Mouse (Mus musculus) limb, embryonic 12.5 days (tissue): Measurements from ENCODE around the gene Ankmy1. TPM values are rescaled to one million over a fixed set of nuclear protein-coding genes. Genes with fewer than 3 reads are reported as not detected.

Experiments
- ATAC-seq: fragments of 200-750 bp; cut with Nextera tagmentation; 2 replicates; pipeline ENCODE4 v1.8.0; 2017; ENCODE audit warnings: low read depth, moderate TSS enrichment; ENCODE audit not compliant: insufficient number of reproducible peaks, insufficient read depth, low FRiP score, low TSS enrichment
- H3K27ac ChIP-seq: fragments of 300-500 bp; sonication (generic); 2 replicates; pipeline ENCODE4 v1.5.1; 2016; ENCODE audit warnings: mild to moderate bottlenecking, moderate library complexity
- H3K27me3 ChIP-seq: fragments of 300-500 bp; sonication (generic); 2 replicates; pipeline ENCODE4 v1.6.1; 2016; ENCODE audit warnings: mild to moderate bottlenecking, moderate library complexity
- H3K36me3 ChIP-seq: fragments of 300-500 bp; sonication (generic); 2 replicates; pipeline ENCODE4 v1.6.1; 2016; ENCODE audit warnings: mild to moderate bottlenecking, moderate library complexity
- H3K4me1 ChIP-seq: fragments of 300-500 bp; sonication (generic); replicated peaks from 2 replicates; pipeline ENCODE4 v1.6.1; 2016
- H3K4me2 ChIP-seq: fragments of 300-500 bp; sonication (generic); 2 replicates; pipeline ENCODE4 v1.6.1; 2016; ENCODE audit warnings: mild to moderate bottlenecking, moderate library complexity
- H3K4me3 ChIP-seq: fragments of 300-500 bp; sonication (generic); replicated peaks from 2 replicates; pipeline ENCODE4 v1.5.1; 2016; ENCODE audit warnings: mild to moderate bottlenecking
- H3K9ac ChIP-seq: fragments of 300-500 bp; sonication (generic); replicated peaks from 2 replicates; pipeline ENCODE4 v1.6.1; 2016; ENCODE audit warnings: mild to moderate bottlenecking, moderate library complexity
- H3K9me3 ChIP-seq: fragments of 300-500 bp; sonication (generic); 2 replicates; pipeline ENCODE4 v1.6.1; 2016; ENCODE audit warnings: mild to moderate bottlenecking, moderate library complexity
- WGBS: fragments of 180-500 bp; shearing (Covaris S2); methylation state at CpG from one replicate; pipeline ENCODE4 v1.1.7; 2016; 5-methylcytosine and 5-hydroxymethylcytosine counted together
- polyA plus RNA-seq: library from polyadenylated mRNA; unstranded; fragments of >200 nt; fragmentation: Nextera tagmentation; extraction: Ambion mirVana; gene quantifications from 2 replicates; pipeline ENCODE4 v1.2.1, GENCODE M21; 2016

Gene Ankmy1
- polyA plus RNA-seq, 1 experiment from 2014 or later = 0.40 TPM

GRCm38 (mm10) chr1:92839211-92839610, 63.5 kb downstream of the Ankmy1 start:
- Histone ChIP-seq H3K9me3 (no peaks in the 10 kb centered on the region), H3K4me3 (no peak overlapping the region), H3K27ac (no peak overlapping the region), H3K9ac (no peak overlapping the region), H3K36me3 (peaks cover 46% of the 10 kb centered on the region), H3K4me2 (no peak overlapping the region), H3K4me1 (peaks cover 4% of the 10 kb centered on the region), H3K27me3 (no peaks in the 10 kb centered on the region)
- ATAC-seq = no peak
- WGBS = 82% methylated on average over 7 of the region's 7 CpGs

GRCm38 (mm10) chr1:92837931-92838833, 64.5 kb downstream of the Ankmy1 start:
- Histone ChIP-seq H3K9me3 (no peaks in the 10 kb centered on the region), H3K27me3 (no peaks in the 10 kb centered on the region), H3K36me3 (peaks cover 44% of the 10 kb centered on the region), H3K4me1 (peaks cover 11% of the 10 kb centered on the region), H3K4me3 (no peak overlapping the region), H3K27ac (peak overlapping the region; percentile 20; the same call in 1 of the 2 replicates), H3K9ac (no peak overlapping the region), H3K4me2 (no peak overlapping the region)
- no peak for ATAC-seq
- 79% methylated on average over 14 of the region's 14 CpGs for WGBS

DNA sequence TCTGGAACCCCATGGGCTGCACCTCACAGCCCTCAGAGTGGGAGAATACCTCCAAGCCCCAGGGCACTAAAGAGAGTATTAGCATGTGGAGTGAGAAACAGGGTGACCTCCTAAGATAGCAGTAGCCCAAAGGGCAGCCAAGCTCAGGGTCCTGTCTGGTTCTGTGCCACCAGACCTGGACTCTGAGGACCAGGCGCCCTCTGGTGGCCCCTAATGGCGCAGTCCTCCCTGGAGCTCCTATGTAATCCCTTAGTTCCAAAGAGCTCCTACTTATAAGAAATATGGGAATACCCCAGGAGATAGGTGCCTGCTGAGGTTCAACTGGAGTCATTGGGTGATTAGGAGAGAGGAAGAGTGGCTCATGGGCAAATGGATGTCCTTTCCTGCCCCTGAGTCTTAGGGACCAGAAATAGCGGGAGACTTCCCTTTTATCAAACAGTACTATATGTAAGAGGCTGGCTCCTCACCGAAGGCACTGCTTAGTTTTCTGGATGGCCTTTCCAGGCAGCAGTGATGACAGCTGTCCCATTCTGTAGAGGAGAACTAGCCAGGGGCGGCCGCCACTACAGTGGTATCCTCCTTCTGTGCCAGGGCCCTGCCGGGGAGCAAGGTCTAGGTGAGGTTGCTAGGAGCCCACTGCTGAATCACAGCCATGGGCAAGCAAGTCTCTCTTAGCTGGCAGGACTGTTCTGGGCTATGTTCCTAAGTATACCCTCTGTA, 68.6 kb downstream of the Ankmy1 start:
- H3K4me3 ChIP-seq = peak overlapping the region; percentile 95; the same call in 1 of the 2 replicates
- H3K27ac ChIP-seq = no peak overlapping the region
- peak overlapping the region; percentile 78 for H3K4me2 ChIP-seq
- peak overlapping the region; percentile 94; the same call in 1 of the 2 replicates for H3K9ac ChIP-seq
- H3K4me1 ChIP-seq = peaks cover 22% of the 10 kb centered on the region
- 0 out of 2 replicates have a peak, but pooled peaks cover 2% of the 10 kb centered on the region for H3K27me3 ChIP-seq
- WGBS = 67% methylated on average over 7 of the region's 7 CpGs
- H3K36me3 ChIP-seq = peaks cover 40% of the 10 kb centered on the region
- no peaks in the 10 kb centered on the region for H3K9me3 ChIP-seq
- no peak for ATAC-seq

DNA sequence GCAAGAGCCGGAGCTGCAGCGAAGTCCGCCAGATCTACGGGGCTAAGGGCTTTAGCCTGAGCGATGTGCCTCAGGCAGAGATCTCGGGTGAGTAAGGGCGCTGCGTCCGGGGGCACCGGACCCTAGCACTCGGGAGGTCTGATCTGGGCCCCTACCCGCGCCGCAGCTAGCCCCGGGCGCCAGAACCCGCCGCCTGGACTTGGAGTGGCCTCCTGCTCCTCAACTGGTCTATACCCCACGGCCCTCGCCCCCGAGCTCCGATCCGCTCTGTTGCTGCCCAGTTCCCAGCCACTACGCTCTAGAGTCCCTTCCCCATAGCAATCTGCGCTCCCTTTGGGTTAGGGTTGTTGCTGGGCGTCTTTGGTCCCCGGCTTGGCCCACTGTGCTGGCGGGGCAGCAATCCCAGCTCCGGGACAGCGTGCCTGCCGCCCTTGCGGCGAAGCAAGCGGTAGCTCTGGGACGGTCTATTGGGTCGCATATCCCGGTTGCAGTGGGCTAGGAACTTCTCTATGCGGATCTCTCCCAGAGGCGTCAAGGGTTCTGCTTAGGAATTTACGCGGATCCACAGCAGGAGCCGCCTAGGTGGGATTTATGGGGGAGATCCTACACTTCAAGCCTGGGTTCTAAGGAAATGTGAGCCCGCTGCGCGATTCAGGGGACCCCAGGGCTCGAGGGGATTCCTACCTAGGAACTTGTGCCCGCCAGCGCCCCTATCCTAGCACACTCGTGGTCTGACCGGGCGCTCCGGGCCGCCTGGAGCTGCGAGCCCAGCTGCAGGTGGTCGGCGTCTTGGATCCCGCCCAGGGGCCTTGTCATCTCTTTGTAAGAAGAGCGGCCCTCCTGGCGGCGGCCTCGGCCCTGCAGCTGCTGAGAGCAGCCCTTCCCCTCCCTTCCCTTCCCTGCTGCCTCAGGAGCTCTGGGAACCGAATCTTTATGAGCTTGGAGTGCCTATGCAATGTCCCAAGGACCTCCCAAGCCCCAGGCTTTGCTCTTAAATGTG, 70.4 kb downstream of the Ankmy1 start:
- Histone ChIP-seq H3K4me1 (peaks cover 25% of the 10 kb centered on the region), H3K9ac (peak overlapping the region; percentile 94), H3K9me3 (no peaks in the 10 kb centered on the region), H3K27ac (peak overlapping the region; percentile 97), H3K4me2 (peak overlapping the region; percentile 78), H3K27me3 (0 out of 2 replicates have a peak, but pooled peaks cover 2% of the 10 kb centered on the region), H3K4me3 (peak overlapping the region; percentile 95), H3K36me3 (peaks cover 32% of the 10 kb centered on the region)
- ATAC-seq = peak; percentile 37
- WGBS = under 1% methylated on average over 62 of the region's 62 CpGs

DNA sequence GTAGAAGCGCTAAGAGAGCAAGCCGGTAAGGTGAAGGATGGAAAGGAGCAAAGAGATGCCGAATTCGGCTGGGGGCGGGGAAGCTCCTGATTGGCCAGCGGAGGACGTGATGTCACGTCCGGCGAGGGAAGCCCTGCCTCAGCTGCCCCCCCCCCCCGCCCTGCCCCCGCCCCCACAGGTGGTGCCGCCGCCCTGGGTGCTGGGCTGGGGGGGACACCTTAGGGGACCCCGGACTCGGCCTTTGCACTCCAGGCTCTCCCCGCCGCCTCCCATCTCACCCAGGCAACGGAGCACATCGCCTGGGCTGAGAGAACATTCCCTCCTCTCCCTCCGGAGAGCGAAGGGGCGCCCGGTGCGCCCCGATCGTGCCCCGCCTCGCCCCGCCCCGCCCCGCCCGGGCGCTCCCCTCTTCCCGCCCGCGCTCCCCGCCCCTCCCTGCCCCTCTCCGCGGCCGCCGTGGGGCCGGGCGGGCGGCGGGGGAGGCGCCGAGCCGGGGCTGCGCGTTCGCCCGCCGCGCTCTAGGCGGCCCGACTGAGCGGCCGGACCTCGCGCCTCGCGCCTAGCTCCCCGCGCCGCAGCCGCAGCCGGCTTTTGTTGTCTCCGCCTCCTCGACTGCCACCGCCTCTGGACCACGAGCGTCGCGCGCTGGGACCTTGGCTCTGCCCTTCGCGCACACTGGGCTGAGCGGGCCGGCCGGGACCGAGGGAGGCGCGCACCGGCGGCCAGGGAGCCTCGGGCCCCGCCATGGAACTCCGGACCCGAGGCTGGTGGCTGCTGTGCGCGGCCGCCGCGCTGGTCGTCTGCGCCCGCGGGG, 71.3 kb downstream of the Ankmy1 start, which contains the start of gene Gpc1:
TSS of gene Gpc1 (plus strand) at position 458 of the 814 bp plus-strand sequence.
- Histone ChIP-seq H3K9ac (peak within 1 kb of the TSS; percentile 94), H3K4me1 (peaks cover 25% of the 10 kb centered on the region), H3K4me2 (peak within 1 kb of the TSS; percentile 78), H3K36me3 (peaks cover 25% of the 10 kb centered on the region), H3K27me3 (0 out of 2 replicates have a peak, but pooled peaks cover 2% of the 10 kb centered on the region), H3K9me3 (no peaks in the 10 kb centered on the region), H3K27ac (peak within 1 kb of the TSS; percentile 97), H3K4me3 (peak within 1 kb of the TSS; percentile 95)
- peak; percentile 69 for ATAC-seq
- under 1% methylated on average over 81 of the region's 99 CpGs for WGBS

DNA sequence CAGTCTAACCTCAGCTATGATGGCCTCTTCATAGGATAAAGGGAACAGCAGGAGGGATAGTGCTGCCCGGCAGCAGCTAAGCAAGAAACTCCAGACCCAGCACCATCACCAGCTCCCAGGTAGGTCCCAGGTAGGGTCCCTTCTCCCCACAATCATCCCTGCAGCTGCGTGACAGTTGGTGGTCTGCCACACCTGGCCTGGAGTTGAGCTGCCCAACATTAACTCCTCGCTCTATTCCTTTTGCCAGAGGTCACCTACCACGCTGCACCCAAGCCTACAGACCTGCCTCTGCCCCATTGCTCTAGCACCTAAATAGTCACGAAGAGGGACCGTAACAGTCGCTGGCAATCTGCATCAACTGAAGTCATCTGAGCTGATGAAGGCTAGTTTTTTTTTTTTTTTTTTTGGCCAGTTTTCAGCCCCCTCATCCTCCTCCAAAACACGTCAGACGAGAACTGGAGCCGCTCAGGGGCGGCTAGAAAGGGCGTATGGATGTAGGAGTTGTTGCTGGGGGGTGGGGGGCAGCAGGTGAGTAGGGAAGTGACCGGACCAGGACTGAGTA, 72.0 kb downstream of the Ankmy1 start:
- Histone ChIP-seq H3K4me1 (peaks cover 25% of the 10 kb centered on the region), H3K27me3 (0 out of 2 replicates have a peak, but pooled peaks cover 2% of the 10 kb centered on the region)
- WGBS = 8% methylated on average over 13 of the region's 13 CpGs

DNA sequence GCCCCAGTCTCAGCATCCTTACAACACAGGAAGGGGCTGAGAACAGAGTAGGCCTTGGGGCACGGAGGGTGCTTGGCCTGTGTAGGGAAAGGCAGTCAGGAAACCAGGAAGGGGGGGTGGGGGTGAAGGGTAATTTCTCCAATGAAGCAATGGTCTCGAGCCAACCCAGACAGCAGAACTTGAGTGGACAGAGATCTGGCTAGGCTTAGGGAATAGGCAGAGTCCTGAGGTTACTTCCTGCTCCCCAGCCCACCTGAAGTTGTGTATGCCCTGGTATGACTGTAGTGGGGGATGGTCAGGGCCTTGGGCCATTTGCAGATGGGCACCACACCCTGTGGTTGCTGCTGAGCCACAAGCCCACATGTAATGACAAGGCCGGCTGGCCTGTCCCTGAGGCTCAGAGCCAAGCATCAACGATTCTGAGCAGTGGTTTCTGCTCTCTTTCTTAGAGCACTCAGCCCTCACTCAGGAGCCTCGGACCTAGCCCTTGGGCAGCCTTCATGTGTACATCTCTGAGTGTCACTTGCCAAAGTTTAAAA, 86.9 kb downstream of the Ankmy1 start:
- no peak overlapping the region for H3K9ac ChIP-seq
- no peak overlapping the region for H3K4me3 ChIP-seq
- no peak overlapping the region for H3K4me2 ChIP-seq
- no peaks in the 10 kb centered on the region for H3K9me3 ChIP-seq
- H3K36me3 ChIP-seq = no peaks in the 10 kb centered on the region
- H3K27ac ChIP-seq = no peak overlapping the region
- no peaks in the 10 kb centered on the region for H3K27me3 ChIP-seq
- peaks cover 18% of the 10 kb centered on the region for H3K4me1 ChIP-seq
- 76% methylated on average over 5 of the region's 5 CpGs for WGBS
- no peak; the same call in 1 of the 2 replicates for ATAC-seq

More for the DNA sequence above, 72.0 kb downstream of the Ankmy1 start:
- no peak overlapping the region; the same call in 1 of the 2 replicates for H3K9ac ChIP-seq
- peak overlapping the region; percentile 97 for H3K27ac ChIP-seq
- H3K9me3 ChIP-seq = no peaks in the 10 kb centered on the region
- peak overlapping the region; percentile 78 for H3K4me2 ChIP-seq
- peaks cover 18% of the 10 kb centered on the region for H3K36me3 ChIP-seq
- peak overlapping the region; percentile 95 for H3K4me3 ChIP-seq
- ATAC-seq = no peak

DNA sequence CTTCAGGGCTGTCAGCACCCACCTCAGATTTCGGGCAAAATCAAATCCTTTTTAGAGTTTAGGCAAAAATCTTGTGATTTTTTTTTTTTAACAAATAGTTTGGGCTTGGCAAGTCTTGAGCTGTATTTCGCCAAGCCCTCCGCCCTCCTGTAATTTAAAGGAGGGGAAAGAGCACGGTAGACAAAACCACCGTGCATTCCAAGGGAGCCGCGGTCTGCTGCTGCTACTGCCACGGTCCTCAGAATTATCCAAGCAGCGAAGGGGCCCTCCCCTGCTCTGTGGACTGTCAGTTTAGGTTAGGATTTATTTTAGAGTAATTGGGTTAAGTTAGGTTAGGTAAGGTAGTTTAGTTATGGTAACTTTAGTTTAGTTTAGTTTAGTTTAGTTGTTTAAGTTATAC, 87.6 kb downstream of the Ankmy1 start:
- Histone ChIP-seq H3K27ac (no peak overlapping the region), H3K4me2 (no peak overlapping the region), H3K27me3 (no peaks in the 10 kb centered on the region), H3K9me3 (no peaks in the 10 kb centered on the region), H3K9ac (no peak overlapping the region), H3K4me3 (no peak overlapping the region), H3K4me1 (peaks cover 18% of the 10 kb centered on the region), H3K36me3 (no peaks in the 10 kb centered on the region)
- ATAC-seq = no peak
- WGBS = 61% methylated on average over 9 of the region's 9 CpGs

- Histone ChIP-seq H3K4me1 (peaks cover 18% of the 10 kb centered on the region), H3K36me3 (no peaks in the 10 kb centered on the region), H3K4me3 (no peak overlapping the region), H3K27me3 (no peaks in the 10 kb centered on the region), H3K27ac (peak overlapping the region; percentile 71; the same call in 1 of the 2 replicates), H3K4me2 (no peak overlapping the region), H3K9me3 (peaks cover 5% of the 10 kb centered on the region; the same call in 1 of the 2 replicates), H3K9ac (no peak overlapping the region)
- 26% methylated on average over 5 of the region's 5 CpGs for WGBS
- peak; percentile 45; the same call in 1 of the 2 replicates for ATAC-seq
Observed at GRCm38 (mm10) chr1:92814319-92814718, 88.4 kb downstream of the Ankmy1 start.
